Mouse (Mus musculus) olfactory bulb, adult 2 months (tissue): Measurements from ENCODE around the gene Mterf4. TPM values are rescaled to one million over a fixed set of nuclear protein-coding genes. Genes with fewer than 3 reads are reported as not detected.

Source experiments
- H3K27ac ChIP-seq: fragments of 200-500 bp; 2 replicates; pipeline ENCODE4 v1.5.1; 2012; ENCODE audit warnings: low read depth, low read length; ENCODE audit not compliant: insufficient read depth
- H3K4me1 ChIP-seq: fragments of 200-500 bp; 2 replicates; pipeline ENCODE4 v1.6.1; 2012; ENCODE audit warnings: low read length; ENCODE audit not compliant: control insufficient read depth, insufficient read depth
- H3K4me3 ChIP-seq: fragments of 200-500 bp; 2 replicates; pipeline ENCODE4 v1.5.1; 2012; ENCODE audit warnings: mild to moderate bottlenecking, low read depth, low read length, moderate library complexity; ENCODE audit not compliant: insufficient read depth
- CTCF ChIP-seq: fragments of 200-500 bp; IDR thresholded peaks from 2 replicates; pipeline ENCODE4 v1.5.1; 2012; ENCODE audit warnings: low read depth, mild to moderate bottlenecking, low read length, moderate library complexity; ENCODE audit not compliant: insufficient read depth
- POLR2A ChIP-seq: fragments of 200-500 bp; IDR thresholded peaks from 2 replicates; pipeline ENCODE4 v1.6.1; 2012; ENCODE audit warnings: mild to moderate bottlenecking, low read depth, low read length, moderate library complexity; ENCODE audit not compliant: insufficient read depth
- WGBS: fragments of 180-500 bp; shearing (Covaris S2); methylation state at CpG from one replicate; pipeline ENCODE4 v1.1.7; 2018; 5-methylcytosine and 5-hydroxymethylcytosine counted together
- polyA plus RNA-seq: library from polyadenylated mRNA; stranded (reverse); fragments of >200 nt; gene quantifications from 2 replicates; pipeline ENCODE4 v1.2.4, GENCODE M21; 2012; ENCODE audit warnings: low replicate concordance; ENCODE audit not compliant: missing spikeins, insufficient read depth, insufficient read length

The Mterf4 gene
- polyA plus RNA-seq, 1 experiment: not detected

DNA sequence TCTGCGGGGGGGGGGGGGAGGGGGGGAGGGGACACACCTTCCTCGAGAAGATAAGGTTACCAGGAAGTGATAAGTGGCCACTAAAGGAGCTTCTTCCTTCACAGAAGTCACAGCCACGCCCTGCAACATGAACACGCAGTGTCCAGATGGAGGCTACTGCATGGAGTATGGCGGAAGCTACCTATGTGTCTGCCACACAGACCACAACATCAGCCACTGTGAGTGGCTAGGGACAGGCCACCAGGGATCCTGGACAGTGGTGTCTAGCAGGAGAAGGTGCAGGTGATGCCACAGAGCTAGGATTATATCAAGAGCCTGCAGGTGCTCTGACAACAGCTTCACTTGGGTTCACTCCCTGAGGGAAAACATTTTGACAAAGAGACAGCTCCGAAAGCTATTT is 34.0 kb downstream of the Mterf4 start:
- Histone ChIP-seq H3K4me1 (peaks cover 4% of the 10 kb centered on the region; the same call in 1 of the 2 replicates), H3K4me3 (no peak overlapping the region), H3K27ac (no peak overlapping the region)
- 79% methylated on average over 6 of the region's 6 CpGs for WGBS
- TF ChIP-seq POLR2A: no peak
- no peak for TF ChIP-seq CTCF

DNA sequence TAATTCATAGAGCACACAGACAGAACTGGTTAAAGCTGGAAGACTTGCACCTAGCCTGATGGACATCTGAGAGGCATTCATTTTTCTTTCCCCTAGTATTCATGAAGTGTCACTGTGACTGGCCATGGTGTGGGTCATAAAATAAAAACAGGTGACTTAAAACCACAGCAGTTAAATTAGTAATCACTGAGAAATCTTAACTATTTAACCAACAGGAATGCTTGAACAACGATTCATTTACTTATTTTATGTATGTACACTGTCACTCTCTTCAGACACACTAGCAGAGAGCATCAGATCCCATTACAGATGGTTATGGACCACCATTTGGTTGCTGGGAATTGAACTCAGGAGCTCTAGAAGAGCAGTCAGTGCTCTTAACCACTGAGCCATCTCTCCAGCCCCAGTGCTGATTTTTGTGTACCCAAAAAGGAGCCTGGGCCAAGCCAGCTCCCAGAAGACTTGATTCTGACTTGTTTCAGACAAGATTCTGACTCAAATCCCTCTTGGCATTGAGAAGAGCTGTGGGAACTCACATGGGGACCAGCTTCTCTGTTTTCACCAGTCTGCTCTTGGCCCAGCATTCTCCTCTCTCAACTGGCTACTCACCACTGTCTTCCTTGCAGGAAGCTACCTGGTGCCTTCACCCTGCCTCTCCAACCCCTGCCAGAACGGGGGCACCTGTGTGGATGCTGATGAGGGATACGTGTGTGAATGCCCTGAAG is 35.0 kb downstream of the Mterf4 start:
- peaks cover 4% of the 10 kb centered on the region; the same call in 1 of the 2 replicates for H3K4me1 ChIP-seq
- WGBS: 82% methylated on average over 3 of the region's 3 CpGs
- TF ChIP-seq CTCF (no peak), POLR2A (no peak)

GRCm38 (mm10) chr1:93268246-93268645 is 37.5 kb downstream of the Mterf4 start:
- WGBS: 64% methylated on average over 2 of the region's 2 CpGs
- no peak overlapping the region for H3K4me3 ChIP-seq
- TF ChIP-seq POLR2A: no peak
- no peak for TF ChIP-seq CTCF
- H3K4me1 ChIP-seq: peaks cover 4% of the 10 kb centered on the region; the same call in 1 of the 2 replicates
- no peak overlapping the region for H3K27ac ChIP-seq

More for the DNA sequence above, 35.0 kb downstream of the Mterf4 start:
- no peak overlapping the region for H3K4me3 ChIP-seq
- no peak overlapping the region for H3K27ac ChIP-seq

GRCm38 (mm10) chr1:93267207-93267606 is 38.5 kb downstream of the Mterf4 start:
- Histone ChIP-seq H3K4me3 (no peak overlapping the region), H3K4me1 (no peaks in the 10 kb centered on the region), H3K27ac (no peak overlapping the region)
- TF ChIP-seq POLR2A: no peak
- no peak for TF ChIP-seq CTCF
- 31% methylated on average over 3 of the region's 3 CpGs for WGBS

GRCm38 (mm10) chr1:93257560-93257959 is 48.2 kb downstream of the Mterf4 start:
- Histone ChIP-seq H3K27ac (no peak overlapping the region), H3K4me3 (no peak overlapping the region), H3K4me1 (no peaks in the 10 kb centered on the region)
- TF ChIP-seq CTCF: no peak
- TF ChIP-seq POLR2A: no peak
- WGBS: 90% methylated on average over 1 of the region's 1 CpGs

DNA sequence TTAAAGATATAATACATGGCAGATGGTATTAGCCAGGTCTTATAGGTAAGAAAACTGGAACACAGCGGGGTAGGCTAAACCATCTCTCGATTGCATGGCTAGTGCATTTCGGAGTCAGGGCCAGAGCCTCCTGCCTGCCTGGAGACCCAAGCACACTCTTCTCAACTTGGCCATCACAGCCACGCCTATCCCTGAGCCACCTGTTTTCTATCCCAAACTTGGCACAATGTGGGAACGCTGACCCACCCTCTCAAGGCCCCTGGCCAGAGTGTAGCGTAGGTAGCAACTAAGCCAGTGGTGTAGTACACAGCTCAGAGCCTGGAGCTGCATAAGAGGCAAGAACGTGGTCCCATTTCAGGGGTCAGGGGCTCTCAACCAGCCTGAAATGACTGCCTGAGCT is 50.0 kb downstream of the Mterf4 start:
- TF ChIP-seq POLR2A: no peak
- no peak for TF ChIP-seq CTCF
- WGBS: 95% methylated on average over 7 of the region's 7 CpGs
- Histone ChIP-seq H3K4me1 (no peaks in the 10 kb centered on the region), H3K27ac (no peak overlapping the region), H3K4me3 (no peak overlapping the region)

- TF ChIP-seq CTCF (no peak), POLR2A (no peak)
- no peak overlapping the region for H3K4me3 ChIP-seq
- WGBS: 74% methylated on average over 2 of the region's 2 CpGs
- no peak overlapping the region for H3K27ac ChIP-seq
- no peaks in the 10 kb centered on the region for H3K4me1 ChIP-seq
Measured at GRCm38 (mm10) chr1:93252586-93252985, 53.1 kb downstream of the Mterf4 start.

Other genes starting within 250 kb of the Mterf4 start
- gene Kif1a, start 204.0 kb downstream of the Mterf4 start, polyA plus RNA-seq: 456 and 729 TPM in 2 replicates
- gene Agxt, start 170.7 kb downstream of the Mterf4 start, polyA plus RNA-seq: not detected in 2 replicates
- not detected in 2 replicates for gene 2310007B03Rik, start 145.0 kb downstream of the Mterf4 start, polyA plus RNA-seq
- not detected in 2 replicates for gene Crocc2, start 137.2 kb downstream of the Mterf4 start, polyA plus RNA-seq
- not detected in 2 replicates for gene Sned1, start 70.1 kb downstream of the Mterf4 start, polyA plus RNA-seq
- gene Ppp1r7, start 36.9 kb upstream of the Mterf4 start, polyA plus RNA-seq: not detected in 2 replicates
- not detected in 2 replicates for gene Pask, start 37.6 kb upstream of the Mterf4 start, polyA plus RNA-seq
- not detected in 2 replicates for gene Ano7, start 68.0 kb upstream of the Mterf4 start, polyA plus RNA-seq
- 122 TPM in 1 of 2 replicates, not detected in the other for gene Hdlbp, start 172.9 kb upstream of the Mterf4 start, polyA plus RNA-seq
- not detected in 2 replicates for gene Farp2, start 206.2 kb upstream of the Mterf4 start, polyA plus RNA-seq